Mouse (Mus musculus): ENCODE results near the gene Vmn1r179. TPM values are rescaled to one million over a fixed set of nuclear protein-coding genes. Genes with fewer than 3 reads are reported as not detected.

Vmn1r179 gene
- total RNA-seq (2023): not detected

GRCm38 (mm10) chr7:23926678-23927077, at the start of gene Vmn1r179:
TSS of gene Vmn1r179 (plus strand) at chr7:23926978.

GRCm38 (mm10) chr7:23891709-23892108, 35.1 kb upstream of the Vmn1r179 start, which contains the start of gene Vmn1r178:
TSS of gene Vmn1r178 (plus strand) at chr7:23892009.

GRCm38 (mm10) chr7:23950332-23950731, 23.6 kb downstream of the Vmn1r179 start, which contains the start of gene Vmn1r180:
TSS of gene Vmn1r180 (plus strand) at chr7:23950632.

GRCm38 (mm10) chr7:23974315-23974714, 47.5 kb downstream of the Vmn1r179 start, which contains the start of gene Vmn1r181:
TSS of gene Vmn1r181 (plus strand) at chr7:23974615.

Other genes with a start within 250 kb of the Vmn1r179 start
- gene Vmn1r173, start 226.3 kb upstream of the Vmn1r179 start, total RNA-seq (2023): not detected
- not detected for gene Vmn1r174, start 174.7 kb upstream of the Vmn1r179 start, total RNA-seq (2023)
- gene Vmn1r175, start 116.3 kb upstream of the Vmn1r179 start, total RNA-seq (2023): not detected
- not detected for gene Vmn1r176, start 89.6 kb upstream of the Vmn1r179 start, total RNA-seq (2023)
- gene Vmn1r177, start 60.5 kb upstream of the Vmn1r179 start, total RNA-seq (2023): not detected
- not detected for gene Vmn1r178, start 35.0 kb upstream of the Vmn1r179 start, total RNA-seq (2023)
- gene Vmn1r180, start 23.7 kb downstream of the Vmn1r179 start, total RNA-seq (2023): not detected
- not detected for gene Vmn1r181, start 47.6 kb downstream of the Vmn1r179 start, total RNA-seq (2023)
- gene V1rd19, start 74.7 kb downstream of the Vmn1r179 start, total RNA-seq (2023): not detected
- gene Vmn1r183, start 126.3 kb downstream of the Vmn1r179 start, total RNA-seq (2023): not detected
- 10 to 100 TPM; 13.4 to 13.8 TPM for gene Zfp180, start 154.9 kb downstream of the Vmn1r179 start, total RNA-seq (2023)
- under 1 TPM; 0.60 to 0.70 TPM for gene Zfp112, start 185.3 kb downstream of the Vmn1r179 start, total RNA-seq (2023)
- gene Zfp235, start 207.2 kb downstream of the Vmn1r179 start, total RNA-seq (2023): 1 to 10 TPM; 3.1 to 4.5 TPM
- under 1 TPM in 1 of 2 experiments, not detected in 1; 0.28 TPM for gene Zfp114, start 248.1 kb downstream of the Vmn1r179 start, total RNA-seq (2023)

All from neutrophil, adult 83 days (primary cell).